Mouse (Mus musculus) A20 (cell line): ENCODE results near the gene Syt3.

ENCODE experiments used
- DNase-seq: peaks from one replicate; pipeline ENCODE4 v3.0.0-alpha.2; 2011; ENCODE audit warnings: low read depth, low spot score

Gene Syt3

DNA sequence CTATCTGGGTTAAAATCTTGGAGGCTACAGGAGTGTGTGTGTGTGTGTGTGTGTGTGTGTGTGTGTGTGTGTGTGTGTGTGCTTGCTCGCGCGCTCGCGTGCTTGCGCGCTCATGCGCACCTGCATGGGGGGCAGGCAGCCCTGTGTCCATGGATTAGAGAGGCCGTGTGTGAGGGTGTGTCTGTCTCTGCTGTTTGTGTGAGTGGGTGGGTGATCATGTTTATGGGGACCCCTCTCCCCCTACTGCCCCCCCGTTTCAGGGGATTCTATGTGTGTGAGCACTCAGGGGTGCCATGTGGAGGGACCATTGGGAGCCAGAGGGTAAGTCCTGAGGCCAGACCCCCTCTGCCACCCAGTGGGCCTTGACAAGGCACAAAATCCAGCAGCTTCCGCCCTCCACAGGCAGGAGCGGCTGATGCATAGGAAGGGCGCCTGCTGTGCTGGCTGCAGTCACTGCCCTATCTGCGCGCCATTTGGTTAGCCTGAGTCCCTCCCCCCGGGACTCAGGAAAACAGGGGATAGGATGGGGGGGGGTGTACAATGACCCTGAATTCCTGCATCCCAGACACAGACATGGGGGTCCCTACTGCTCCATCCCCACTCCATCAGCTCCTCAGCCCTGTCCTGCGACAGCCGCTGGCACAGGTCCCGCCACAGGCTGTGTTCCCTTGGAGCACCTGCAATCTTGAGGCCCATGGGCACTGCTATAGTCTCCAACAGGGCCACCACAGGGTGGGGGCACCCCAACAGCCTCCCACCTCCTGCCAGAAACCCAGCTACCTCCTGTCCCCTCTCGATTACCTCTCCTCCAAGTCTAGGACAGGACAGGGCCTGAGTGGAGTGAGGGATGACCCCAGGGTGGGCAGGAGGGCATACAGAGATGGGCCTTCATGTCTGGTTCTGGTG lies 59.6 kb downstream of the Syt3 start:
- DNase-seq: no peak

DNA sequence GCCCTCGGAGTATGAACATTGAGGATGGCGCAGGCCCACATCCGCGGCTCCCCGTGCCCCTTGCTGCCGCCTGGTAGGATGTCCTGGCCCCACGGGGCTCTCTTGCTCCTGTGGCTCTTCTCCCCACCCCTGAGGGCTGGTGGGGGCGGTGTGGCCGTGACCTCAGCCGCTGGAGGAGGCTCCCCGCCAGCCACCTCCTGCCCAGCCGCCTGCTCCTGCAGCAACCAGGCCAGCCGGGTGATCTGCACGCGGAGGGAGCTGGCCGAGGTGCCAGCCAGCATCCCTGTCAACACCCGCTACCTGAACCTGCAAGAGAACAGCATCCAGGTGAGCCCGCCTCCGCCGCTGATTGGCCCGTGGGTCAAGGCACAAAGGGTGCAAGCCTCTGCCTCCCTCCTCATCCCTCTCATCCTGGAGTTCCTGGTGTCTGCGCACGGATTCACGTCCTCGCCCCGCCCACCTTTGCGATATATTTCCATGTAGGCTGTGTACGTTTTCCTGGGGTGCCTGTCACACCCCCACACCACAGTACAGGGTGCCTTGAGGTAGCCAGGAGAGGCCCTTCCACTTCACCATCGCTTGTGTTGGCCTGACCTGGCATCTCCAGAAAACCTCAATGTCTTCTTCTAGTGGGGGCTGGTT lies 61.1 kb downstream of the Syt3 start:
- DNase-seq: no peak

DNA sequence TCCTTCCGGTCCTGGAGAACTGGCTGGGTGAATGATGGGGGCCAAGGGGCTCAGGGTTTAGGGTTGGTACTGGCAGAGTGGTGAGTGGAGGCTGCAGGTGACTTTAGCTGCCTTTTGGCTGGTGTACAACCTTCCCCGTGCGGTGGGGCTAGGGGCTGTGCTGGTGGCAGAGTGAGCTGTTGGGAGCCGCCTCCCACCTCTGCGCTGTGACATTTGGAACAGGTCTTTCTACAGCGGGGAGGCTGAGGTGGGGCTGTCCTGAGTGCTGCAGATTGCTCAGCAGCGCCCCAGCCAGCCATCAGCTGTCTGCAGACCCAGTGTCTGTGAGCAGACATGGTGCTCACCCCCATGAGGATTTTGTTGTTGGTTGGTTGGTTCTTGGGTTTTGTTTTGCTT lies 61.6 kb downstream of the Syt3 start:
- no peak for DNase-seq

DNA sequence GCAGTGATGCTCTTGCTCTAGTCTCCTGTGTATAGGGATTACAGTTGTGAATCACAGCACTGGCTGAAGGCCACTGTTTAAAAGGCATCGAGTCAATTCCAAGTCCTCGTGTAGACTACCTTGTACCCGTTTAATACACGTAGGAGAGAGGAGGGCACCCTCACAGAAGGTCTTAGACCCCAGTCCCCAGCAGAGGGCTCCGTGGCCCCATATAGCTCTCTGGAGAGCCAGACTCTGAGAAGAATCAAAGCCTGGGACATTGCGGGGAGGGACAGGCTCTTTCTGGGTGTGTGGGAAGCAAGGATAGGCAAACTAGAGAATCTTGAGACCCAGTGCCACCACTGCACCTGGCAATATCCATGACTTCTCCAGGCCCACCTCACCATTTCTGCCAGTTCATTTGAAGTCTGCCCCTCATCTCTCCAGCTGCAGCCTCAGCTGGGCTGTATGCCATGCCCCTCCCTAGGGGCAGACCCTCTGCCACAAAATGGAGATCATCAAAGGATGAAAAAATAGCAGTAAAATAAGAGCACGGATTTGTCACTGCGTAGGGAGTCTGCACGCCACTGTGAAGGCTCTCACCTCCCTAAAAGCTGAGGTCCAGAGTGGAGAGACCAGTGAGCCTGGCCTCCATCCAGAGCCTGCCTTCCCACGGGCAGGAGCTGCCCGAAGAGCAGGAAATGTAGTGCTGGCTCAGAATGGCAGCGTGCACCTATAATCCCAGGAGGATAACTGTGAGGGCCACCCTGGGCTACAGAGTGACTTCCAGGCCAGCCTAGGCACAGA lies 62.4 kb downstream of the Syt3 start:
- DNase-seq: no peak
